Mouse (Mus musculus) neural tube, embryonic 12.5 days (tissue): Measurements from ENCODE around the gene Kcnj10. TPM values are rescaled to one million over a fixed set of nuclear protein-coding genes. Genes with fewer than 3 reads are reported as not detected.
A peak's percentile ranks its signal among the peaks of the same experiment; 100 is the strongest.

Experiments
- ATAC-seq: fragments of 200-750 bp; cut with Nextera tagmentation; 2 replicates; pipeline ENCODE4 v1.8.0; 2017; ENCODE audit warnings: low read depth, mild to moderate bottlenecking, moderate TSS enrichment, moderate library complexity; ENCODE audit not compliant: low FRiP score
- H3K27ac ChIP-seq: fragments of 300-500 bp; sonication (generic); 2 replicates; pipeline ENCODE4 v1.5.1; 2016
- H3K27me3 ChIP-seq: fragments of 300-500 bp; sonication (generic); replicated peaks from 2 replicates; pipeline ENCODE4 v1.6.1; 2016; ENCODE audit warnings: mild to moderate bottlenecking
- H3K36me3 ChIP-seq: fragments of 300-500 bp; sonication (generic); 2 replicates; pipeline ENCODE4 v1.6.1; 2016; ENCODE audit warnings: mild to moderate bottlenecking
- H3K4me1 ChIP-seq: fragments of 300-500 bp; sonication (generic); 2 replicates; pipeline ENCODE4 v1.6.1; 2016
- H3K4me2 ChIP-seq: fragments of 300-500 bp; sonication (generic); replicated peaks from 2 replicates; pipeline ENCODE4 v1.6.1; 2016; ENCODE audit warnings: mild to moderate bottlenecking
- H3K4me3 ChIP-seq: fragments of 300-500 bp; sonication (generic); 2 replicates; pipeline ENCODE4 v1.5.1; 2016
- H3K9ac ChIP-seq: fragments of 300-500 bp; sonication (generic); 2 replicates; pipeline ENCODE4 v1.6.1; 2016; ENCODE audit warnings: mild to moderate bottlenecking
- H3K9me3 ChIP-seq: fragments of 300-500 bp; sonication (generic); 2 replicates; pipeline ENCODE4 v1.6.1; 2016; ENCODE audit warnings: mild to moderate bottlenecking
- WGBS: fragments of 180-500 bp; shearing (Covaris S2); methylation state at CpG from one replicate; pipeline ENCODE4 v1.1.7; 2016; 5-methylcytosine and 5-hydroxymethylcytosine counted together
- polyA plus RNA-seq: library from polyadenylated mRNA; unstranded; fragments of >200 nt; fragmentation: Nextera tagmentation; extraction: Ambion mirVana; gene quantifications from 2 replicates; pipeline ENCODE4 v1.2.1, GENCODE M21; 2016

Kcnj10 gene
- polyA plus RNA-seq, 1 experiment from 2014 or later, result 1.3 TPM

GRCm38 (mm10) chr1:172314911-172315310, 26.1 kb upstream of the Kcnj10 start:
- WGBS, result 37% methylated on average over 3 of the region's 3 CpGs
- H3K9ac ChIP-seq, result no peak overlapping the region
- H3K4me1 ChIP-seq, result peaks cover 87% of the 10 kb centered on the region

GRCm38 (mm10) chr1:172317431-172317830, 23.6 kb upstream of the Kcnj10 start:
- no peaks in the 10 kb centered on the region for H3K27me3 ChIP-seq
- H3K4me3 ChIP-seq, result no peak overlapping the region
- no peak overlapping the region for H3K9ac ChIP-seq
- no peak for ATAC-seq
- peak overlapping the region; percentile 20; the same call in 1 of the 2 replicates for H3K27ac ChIP-seq
- WGBS, result 64% methylated on average over 18 of the region's 18 CpGs
- H3K36me3 ChIP-seq, result peaks cover 38% of the 10 kb centered on the region
- H3K4me2 ChIP-seq, result peak overlapping the region; percentile 18; the same call in 1 of the 2 replicates
- peaks cover 84% of the 10 kb centered on the region for H3K4me1 ChIP-seq
- H3K9me3 ChIP-seq, result no peaks in the 10 kb centered on the region

More at GRCm38 (mm10) chr1:172314911-172315310, 26.1 kb upstream of the Kcnj10 start:
- peak; percentile 35 for ATAC-seq
- Histone ChIP-seq H3K9me3 (no peaks in the 10 kb centered on the region), H3K4me3 (no peak overlapping the region), H3K4me2 (peak overlapping the region; percentile 70), H3K27me3 (no peaks in the 10 kb centered on the region), H3K36me3 (peaks cover 32% of the 10 kb centered on the region), H3K27ac (peak overlapping the region; percentile 48)

GRCm38 (mm10) chr1:172317946-172318345, 23.1 kb upstream of the Kcnj10 start:
- Histone ChIP-seq H3K4me1 (peaks cover 85% of the 10 kb centered on the region), H3K4me2 (peak overlapping the region; percentile 27; the same call in 1 of the 2 replicates), H3K9ac (peak overlapping the region; percentile 45), H3K9me3 (no peaks in the 10 kb centered on the region), H3K4me3 (no peak overlapping the region), H3K27ac (0 out of 2 replicates have a peak overlapping the region, but pooled peaks have one; percentile 50), H3K27me3 (no peaks in the 10 kb centered on the region), H3K36me3 (peaks cover 38% of the 10 kb centered on the region)
- no peak for ATAC-seq
- WGBS, result 52% methylated on average over 15 of the region's 15 CpGs

- ATAC-seq, result no peak
- H3K4me2 ChIP-seq, result peak overlapping the region; percentile 27
- H3K27ac ChIP-seq, result peak overlapping the region; percentile 50; the same call in 1 of the 2 replicates
- H3K9ac ChIP-seq, result peak overlapping the region; percentile 45
- no peaks in the 10 kb centered on the region for H3K27me3 ChIP-seq
- 76% methylated on average over 19 of the region's 19 CpGs for WGBS
- H3K36me3 ChIP-seq, result peaks cover 42% of the 10 kb centered on the region
- H3K4me3 ChIP-seq, result 0 out of 2 replicates have a peak overlapping the region, but pooled peaks have one; percentile 3
- H3K9me3 ChIP-seq, result no peaks in the 10 kb centered on the region
- H3K4me1 ChIP-seq, result peaks cover 86% of the 10 kb centered on the region
Measured at GRCm38 (mm10) chr1:172318424-172319035, 22.5 kb upstream of the Kcnj10 start.

GRCm38 (mm10) chr1:172319346-172319745, 21.7 kb upstream of the Kcnj10 start:
- peak overlapping the region; percentile 45 for H3K9ac ChIP-seq
- H3K36me3 ChIP-seq, result peaks cover 42% of the 10 kb centered on the region
- no peak overlapping the region for H3K4me3 ChIP-seq
- H3K4me2 ChIP-seq, result 0 out of 2 replicates have a peak overlapping the region, but pooled peaks have one; percentile 7
- peaks cover 79% of the 10 kb centered on the region for H3K4me1 ChIP-seq
- ATAC-seq, result peak; percentile 13; the same call in 1 of the 2 replicates
- H3K27me3 ChIP-seq, result no peaks in the 10 kb centered on the region
- 72% methylated on average over 7 of the region's 7 CpGs for WGBS
- H3K9me3 ChIP-seq, result no peaks in the 10 kb centered on the region
- peak overlapping the region; percentile 50; the same call in 1 of the 2 replicates for H3K27ac ChIP-seq

- H3K4me3 ChIP-seq, result no peak overlapping the region
- 0 out of 2 replicates have a peak overlapping the region, but pooled peaks have one; percentile 5 for H3K4me2 ChIP-seq
- peaks cover 42% of the 10 kb centered on the region for H3K36me3 ChIP-seq
- H3K27ac ChIP-seq, result peak overlapping the region; percentile 37; the same call in 1 of the 2 replicates
- no peaks in the 10 kb centered on the region for H3K27me3 ChIP-seq
- ATAC-seq, result peak; percentile 46
- 7% methylated on average over 5 of the region's 5 CpGs for WGBS
- H3K9ac ChIP-seq, result no peak overlapping the region
- H3K4me1 ChIP-seq, result peaks cover 77% of the 10 kb centered on the region
- H3K9me3 ChIP-seq, result no peaks in the 10 kb centered on the region
Measured at GRCm38 (mm10) chr1:172319921-172320411, 21.0 kb upstream of the Kcnj10 start.

- H3K4me3 ChIP-seq, result no peak overlapping the region
- H3K27ac ChIP-seq, result no peak overlapping the region
- H3K9me3 ChIP-seq, result no peaks in the 10 kb centered on the region
- H3K36me3 ChIP-seq, result peaks cover 27% of the 10 kb centered on the region
- WGBS, result 68% methylated on average over 13 of the region's 13 CpGs
- no peak overlapping the region for H3K4me2 ChIP-seq
- peaks cover 62% of the 10 kb centered on the region for H3K4me1 ChIP-seq
- ATAC-seq, result no peak
- H3K27me3 ChIP-seq, result peaks cover 16% of the 10 kb centered on the region
- no peak overlapping the region for H3K9ac ChIP-seq
Measured at GRCm38 (mm10) chr1:172322725-172323124, 18.3 kb upstream of the Kcnj10 start.

- Histone ChIP-seq H3K9ac (no peak overlapping the region), H3K36me3 (peaks cover 21% of the 10 kb centered on the region), H3K9me3 (no peaks in the 10 kb centered on the region), H3K27me3 (peaks cover 17% of the 10 kb centered on the region), H3K4me1 (peaks cover 56% of the 10 kb centered on the region), H3K4me3 (no peak overlapping the region), H3K27ac (no peak overlapping the region), H3K4me2 (no peak overlapping the region)
- ATAC-seq, result no peak
- WGBS, result 30% methylated on average over 5 of the region's 5 CpGs
Measured at GRCm38 (mm10) chr1:172323298-172323697, 17.7 kb upstream of the Kcnj10 start.

- ATAC-seq, result no peak
- H3K9ac ChIP-seq, result no peak overlapping the region
- 69% methylated on average over 6 of the region's 6 CpGs for WGBS
- peaks cover 53% of the 10 kb centered on the region for H3K4me1 ChIP-seq
- no peaks in the 10 kb centered on the region for H3K9me3 ChIP-seq
- no peak overlapping the region for H3K4me3 ChIP-seq
- no peak overlapping the region for H3K27ac ChIP-seq
- peaks cover 22% of the 10 kb centered on the region for H3K27me3 ChIP-seq
- H3K36me3 ChIP-seq, result peaks cover 15% of the 10 kb centered on the region
- no peak overlapping the region for H3K4me2 ChIP-seq
Measured at GRCm38 (mm10) chr1:172323801-172324359, 17.1 kb upstream of the Kcnj10 start.

- peaks cover 22% of the 10 kb centered on the region for H3K27me3 ChIP-seq
- no peak overlapping the region for H3K27ac ChIP-seq
- H3K4me2 ChIP-seq, result no peak overlapping the region
- no peaks in the 10 kb centered on the region for H3K9me3 ChIP-seq
- H3K36me3 ChIP-seq, result peaks cover 10% of the 10 kb centered on the region
- H3K9ac ChIP-seq, result 0 out of 2 replicates have a peak overlapping the region, but pooled peaks have one; percentile 26
- WGBS, result 11% methylated on average over 7 of the region's 7 CpGs
- ATAC-seq, result peak; percentile 27
- H3K4me1 ChIP-seq, result peaks cover 52% of the 10 kb centered on the region
- H3K4me3 ChIP-seq, result no peak overlapping the region
Measured at GRCm38 (mm10) chr1:172324725-172325124, 16.3 kb upstream of the Kcnj10 start.

- Histone ChIP-seq H3K4me2 (peak overlapping the region; percentile 79), H3K9ac (peak overlapping the region; percentile 56), H3K27ac (no peak overlapping the region), H3K36me3 (peaks cover 6% of the 10 kb centered on the region; the same call in 1 of the 2 replicates), H3K27me3 (peaks cover 22% of the 10 kb centered on the region), H3K4me1 (peaks cover 40% of the 10 kb centered on the region), H3K9me3 (no peaks in the 10 kb centered on the region), H3K4me3 (peak overlapping the region; percentile 37)
- WGBS, result 21% methylated on average over 94 of the region's 94 CpGs
- ATAC-seq, result peak; percentile 35
Measured at GRCm38 (mm10) chr1:172325680-172326535, 15.1 kb upstream of the Kcnj10 start.
